Mouse (Mus musculus) ovary, postnatal 14 days (tissue): ENCODE results near the gene Btf3l4.

Experiments
- DNase-seq: peaks from one replicate; pipeline ENCODE4 v3.0.0; 2022; ENCODE audit warnings: low spot score

Gene Btf3l4

DNA sequence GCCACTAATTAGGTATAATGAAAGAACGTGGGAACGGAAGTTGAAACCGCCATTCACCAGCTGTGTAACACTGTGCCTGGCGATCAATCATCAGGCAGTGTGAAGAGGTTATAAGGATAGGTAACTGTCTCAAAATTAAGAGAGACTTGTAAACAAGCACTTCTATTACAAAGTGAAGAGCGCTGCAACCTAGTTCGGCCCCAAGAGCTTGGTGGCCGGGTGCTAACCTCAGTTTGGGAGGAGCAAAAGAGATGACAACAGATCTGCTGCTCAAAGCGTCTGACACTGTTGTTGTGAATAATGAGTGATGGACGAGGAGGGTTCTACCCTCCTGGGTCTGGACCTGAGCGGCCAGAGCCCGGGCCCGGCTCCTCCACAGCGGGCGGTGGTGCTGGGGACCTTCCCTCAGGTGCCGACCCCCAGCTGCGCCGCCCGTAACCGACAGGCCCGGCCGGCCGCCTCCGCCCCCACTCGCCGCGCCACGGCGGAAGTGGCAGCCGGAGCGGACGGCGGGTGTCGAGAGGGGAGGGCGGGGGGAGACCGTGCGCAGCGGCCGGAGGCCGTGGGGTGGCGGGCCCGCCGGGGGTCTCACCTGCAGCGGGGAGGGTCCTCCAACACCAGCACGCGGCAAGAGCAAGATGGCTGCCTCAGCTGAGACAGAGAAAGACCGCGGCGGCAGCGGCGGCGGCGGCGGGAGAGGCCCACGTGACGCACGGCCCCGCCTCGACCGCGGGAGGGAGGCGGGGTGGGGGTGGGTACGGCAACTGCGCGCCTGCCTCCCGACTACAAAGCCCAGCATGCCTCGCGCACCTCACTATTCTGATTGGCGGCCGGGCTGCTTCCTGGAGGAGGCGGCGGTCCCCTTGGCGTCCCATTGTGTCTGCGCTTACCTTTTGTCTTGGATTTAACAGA is at the start of gene Btf3l4:
Gene Btf3l4, minus strand, starts transcription at position 699 of the 912 bp plus-strand sequence.
- peak; percentile 79 for DNase-seq

DNA sequence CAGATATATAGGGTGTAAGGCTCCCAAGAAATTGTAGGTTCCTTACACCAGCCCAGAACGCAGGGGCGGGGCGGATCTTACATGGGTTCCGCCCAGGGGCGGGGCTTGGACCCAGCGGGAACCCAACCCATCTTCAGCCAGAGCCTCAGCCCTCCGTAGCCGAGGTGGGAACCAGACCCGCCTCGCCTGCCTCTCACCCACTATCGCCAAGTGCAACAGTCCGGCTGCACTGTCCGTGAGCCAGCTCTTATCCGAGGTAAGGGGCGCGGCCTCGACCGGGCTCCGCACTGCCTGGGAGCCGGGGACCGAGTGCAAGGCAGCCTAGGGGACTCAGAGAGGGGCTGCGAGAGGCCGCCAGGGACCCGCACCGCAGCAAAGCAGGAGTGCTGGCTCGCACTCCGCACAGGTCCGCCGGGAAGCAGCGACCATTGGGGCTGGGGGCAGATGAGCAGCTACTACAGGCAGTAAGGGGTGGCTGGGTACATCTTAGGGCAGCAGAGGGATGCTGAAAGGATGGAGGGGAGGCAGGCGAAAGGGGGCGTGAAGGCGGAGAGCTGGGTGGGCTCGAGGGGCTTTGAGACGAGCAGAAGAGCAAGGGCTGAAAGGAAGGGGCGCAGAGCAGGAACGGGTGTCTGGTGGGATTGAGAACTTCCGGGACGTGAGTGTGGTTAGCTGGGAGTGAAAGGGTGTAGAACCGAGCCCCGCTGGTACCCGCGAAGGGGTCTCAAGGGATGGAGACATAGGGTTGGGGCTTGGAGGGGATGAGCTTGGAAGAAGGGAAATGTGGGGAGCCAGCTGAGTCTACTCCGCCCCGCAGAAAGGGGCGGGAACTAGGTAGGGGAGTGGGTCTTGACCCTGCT is 45.8 kb upstream of the Btf3l4 start, which contains the start of gene Rab3b:
Gene Rab3b, plus strand, starts transcription at position 101 of the 860 bp plus-strand sequence.
- DNase-seq, result peak; percentile 18

DNA sequence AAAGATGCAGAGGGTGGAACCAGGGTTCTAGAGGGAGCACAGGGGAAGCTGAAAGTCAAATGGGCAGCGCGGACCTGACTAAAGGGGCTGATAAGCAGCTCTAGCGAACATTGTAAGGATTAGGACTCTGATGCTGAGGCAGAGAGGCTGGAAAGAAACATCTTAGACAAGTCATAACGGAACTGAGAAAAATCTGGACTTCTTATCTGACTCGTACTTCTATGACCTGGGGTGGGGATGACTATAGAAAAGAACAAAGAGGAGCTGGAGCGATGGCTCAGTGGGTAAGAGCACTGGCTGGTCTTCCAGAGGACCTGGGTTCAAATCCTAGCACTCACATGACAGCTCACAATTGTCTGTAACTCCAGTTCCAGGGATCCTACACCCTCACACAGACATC is 44.5 kb upstream of the Btf3l4 start:
- no peak for DNase-seq

DNA sequence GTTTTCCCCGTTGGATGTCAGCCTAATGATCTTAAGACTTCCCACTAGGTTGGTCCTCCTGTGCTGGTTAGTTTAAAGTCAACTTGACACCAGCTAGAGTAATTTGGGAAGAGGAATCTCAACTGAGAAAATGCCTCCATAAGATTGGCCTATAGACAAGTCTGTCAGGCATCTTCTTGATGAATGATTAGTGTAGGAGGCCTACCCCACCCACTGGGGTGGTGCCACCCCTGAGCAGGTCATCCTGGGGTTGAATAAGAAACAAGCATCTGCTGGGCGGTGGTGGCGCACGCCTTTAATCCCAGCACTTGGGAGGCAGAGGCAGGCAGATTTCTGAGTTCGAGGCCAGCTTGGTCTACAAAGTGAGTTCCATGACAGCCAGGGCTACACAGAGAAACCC is 40.3 kb upstream of the Btf3l4 start:
- DNase-seq, result no peak

DNA sequence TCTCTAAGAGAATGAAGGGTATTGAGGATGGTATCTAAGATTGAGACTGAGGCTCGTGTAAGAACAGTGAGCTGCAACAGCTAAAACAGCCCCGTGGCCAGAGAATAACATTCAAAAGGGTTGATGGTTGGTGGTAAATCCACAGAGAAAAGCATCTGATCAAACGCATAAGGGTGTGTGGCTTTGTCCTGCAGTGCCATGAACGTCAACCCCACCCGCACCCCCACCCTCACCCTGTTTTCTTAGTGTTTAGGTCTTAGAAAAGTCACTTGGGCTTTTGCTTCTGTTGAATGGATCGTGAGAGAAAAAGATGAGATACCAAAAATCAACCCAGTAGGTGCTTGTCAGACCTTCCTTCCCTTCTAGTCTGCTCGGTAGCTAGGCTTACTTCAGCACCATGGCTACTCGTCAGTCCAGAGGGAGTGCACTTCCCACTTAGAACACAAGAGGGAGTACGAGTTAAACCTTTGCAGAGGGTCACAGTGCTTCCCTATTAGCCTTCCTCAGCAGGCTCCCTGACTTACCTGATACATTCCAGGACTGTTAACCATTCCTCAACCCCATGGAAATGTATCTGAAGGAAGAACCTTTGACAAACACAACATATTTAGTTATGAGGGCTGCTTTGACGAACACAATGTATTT is 36.4 kb upstream of the Btf3l4 start:
- DNase-seq, result peak; percentile 88

DNA sequence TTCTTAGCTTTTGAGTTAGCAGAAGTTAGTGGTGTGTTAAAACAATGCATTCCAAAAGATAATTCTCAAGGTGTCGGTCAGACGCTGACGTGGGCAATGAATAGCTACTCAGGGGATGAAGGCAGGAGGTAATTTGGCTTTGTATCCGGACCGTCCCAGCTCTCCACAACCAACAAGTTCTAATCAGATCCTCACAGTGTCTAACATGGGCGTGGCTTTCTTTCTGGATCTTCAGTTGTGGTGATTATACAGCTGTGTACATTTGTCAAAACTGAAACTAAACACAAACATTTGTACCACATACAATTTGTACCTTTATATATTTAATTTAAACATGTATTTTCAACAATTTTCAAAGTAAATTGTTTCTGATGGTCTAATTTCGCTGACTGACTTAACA is 33.4 kb upstream of the Btf3l4 start:
- no peak for DNase-seq

DNA sequence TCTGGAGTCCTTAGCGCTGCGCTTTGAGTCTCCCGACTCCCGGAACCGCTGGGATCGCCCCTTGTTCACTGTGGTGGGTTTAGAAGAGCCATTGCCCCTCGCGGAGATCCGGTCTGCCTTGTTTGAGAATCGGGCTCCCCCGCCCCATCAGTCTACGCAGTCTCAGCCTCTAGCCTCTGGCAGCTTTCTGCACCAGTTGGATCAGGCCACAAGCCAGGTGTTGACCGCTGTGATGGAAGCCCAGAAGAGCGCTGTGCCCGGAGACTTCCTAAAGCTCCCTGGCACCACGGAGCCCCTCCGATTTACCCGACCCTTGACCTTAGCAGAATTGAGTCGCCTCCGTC is 15.1 kb upstream of the Btf3l4 start, which contains the start of gene A730015C16Rik:
Gene A730015C16Rik, minus strand, starts transcription at position 115 of the 344 bp plus-strand sequence.
- no peak for DNase-seq

DNA sequence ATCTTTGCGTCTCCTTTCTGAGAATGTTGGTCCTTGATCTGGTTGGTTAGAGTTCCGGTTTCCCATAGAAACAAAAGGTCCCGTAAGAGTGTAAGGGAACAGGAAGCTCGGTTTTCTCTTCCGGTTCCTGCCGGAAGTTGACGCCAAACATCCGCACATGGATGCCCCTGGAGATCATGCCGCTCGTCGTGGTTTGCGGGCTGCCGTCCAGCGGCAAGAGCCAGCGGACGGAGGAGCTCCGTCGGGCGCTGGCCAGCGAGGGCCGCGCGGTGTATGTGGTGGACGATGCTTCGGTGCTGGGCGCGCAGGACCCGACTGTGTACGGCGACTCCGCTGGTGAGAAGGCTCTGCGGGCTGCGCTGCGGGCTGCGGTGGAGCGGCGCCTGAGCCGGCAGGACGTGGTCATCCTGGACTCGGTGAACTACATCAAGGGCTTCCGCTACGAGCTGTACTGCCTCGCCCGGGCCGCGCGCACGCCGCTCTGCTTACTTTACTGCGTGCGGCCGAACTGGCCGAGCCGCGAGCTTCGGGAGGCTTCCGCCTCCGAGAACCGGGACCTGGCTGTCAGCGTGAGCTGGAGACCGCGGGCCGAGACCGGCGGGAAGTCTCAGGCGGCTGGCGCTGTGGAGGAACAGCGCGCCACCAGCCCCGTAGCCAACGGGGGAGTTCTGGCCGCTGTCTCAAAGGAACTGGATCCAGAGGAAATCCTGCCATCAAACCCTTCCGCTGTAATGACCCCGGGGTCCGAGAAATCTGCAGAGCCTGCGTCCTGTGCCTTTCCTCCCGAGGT is 14.5 kb upstream of the Btf3l4 start, which contains the start of gene Kti12:
Gene Kti12, plus strand, starts transcription at position 71 of the 790 bp plus-strand sequence.
- DNase-seq, result peak; percentile 67

DNA sequence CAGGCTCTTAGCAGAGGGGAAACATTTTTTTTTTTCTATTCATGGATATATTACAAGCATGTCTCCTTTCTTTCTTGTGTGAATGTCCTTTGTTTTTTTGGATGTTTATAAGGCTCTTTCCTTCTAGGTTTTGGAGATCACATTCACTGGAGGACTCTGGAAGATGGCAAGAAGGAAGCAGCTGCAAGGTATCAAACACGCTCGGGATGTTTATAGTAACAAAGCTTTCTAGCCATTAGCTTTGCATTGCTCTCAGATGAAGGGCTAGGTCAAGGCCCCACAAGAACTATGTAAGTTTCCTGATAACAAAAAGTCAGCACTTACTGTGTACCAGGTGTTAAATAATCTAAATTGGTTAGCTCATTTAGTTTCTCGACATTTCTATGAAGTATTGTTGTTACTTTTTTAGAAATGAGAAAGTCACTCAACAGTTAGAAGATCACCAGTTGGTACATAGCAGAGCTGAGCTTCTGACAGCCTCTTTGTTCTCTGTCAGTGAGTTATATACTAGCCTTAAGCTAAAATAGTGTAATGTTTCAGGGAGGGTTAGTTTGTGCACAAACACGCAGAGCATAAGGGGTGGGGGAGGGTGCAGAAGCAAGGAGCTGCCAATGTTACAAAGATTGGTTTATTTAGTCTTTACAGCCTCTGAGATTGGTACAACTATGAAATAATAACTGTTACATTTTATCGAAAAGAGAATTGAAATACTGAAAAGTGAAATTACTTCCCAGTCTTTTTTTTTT is 12.6 kb upstream of the Btf3l4 start:
- no peak for DNase-seq

DNA sequence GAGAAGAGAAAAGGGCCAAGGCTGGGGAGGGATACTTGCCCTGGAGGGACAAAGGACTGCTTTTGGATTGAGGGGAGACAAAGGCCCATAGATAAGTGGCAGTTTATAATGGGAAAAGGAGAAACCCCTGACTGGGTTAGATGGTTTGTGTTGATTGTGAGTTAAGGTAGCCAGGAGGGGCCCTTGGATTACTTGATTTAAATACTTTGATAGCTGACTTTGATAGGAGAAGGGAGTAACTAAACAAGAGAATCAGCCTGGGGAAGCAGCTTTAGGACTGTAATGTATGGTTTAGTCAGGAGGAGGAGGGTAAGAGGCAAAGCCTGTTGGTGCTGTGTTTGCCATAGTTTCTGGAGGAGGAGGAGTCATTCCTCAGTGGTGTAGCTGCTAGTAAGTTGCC is 9.9 kb upstream of the Btf3l4 start:
- no peak for DNase-seq

DNA sequence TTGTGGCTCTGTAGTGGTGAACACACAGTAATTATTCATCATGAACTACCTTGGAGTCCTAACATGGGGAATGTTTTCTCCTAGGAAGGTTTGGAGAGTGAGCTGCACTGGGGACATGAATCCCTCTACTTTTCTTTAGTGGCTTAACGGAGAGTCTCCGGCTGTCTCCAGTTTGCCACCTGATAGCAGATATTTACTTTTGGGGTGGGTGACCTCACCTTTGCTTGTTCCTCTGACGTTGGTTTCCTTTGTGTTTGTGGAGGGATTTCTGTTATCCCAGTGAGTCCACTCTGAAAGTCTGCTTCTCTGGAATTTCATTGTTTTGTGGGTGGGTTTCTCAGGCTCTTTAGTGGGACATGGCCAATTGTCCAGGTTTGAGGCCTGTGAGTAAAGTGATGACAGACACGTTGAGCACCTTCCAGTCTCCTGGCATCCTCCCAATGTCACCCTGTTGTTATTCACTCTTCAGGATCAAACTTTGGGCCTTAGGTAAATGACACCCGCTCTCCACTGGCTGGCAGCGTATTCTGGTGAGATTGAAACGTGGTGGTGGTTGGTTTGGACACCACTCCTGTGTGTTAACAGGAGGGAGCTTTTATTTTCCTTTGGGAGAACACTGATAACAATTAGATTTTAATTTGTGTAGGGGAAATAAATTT is 8.6 kb upstream of the Btf3l4 start:
- DNase-seq, result no peak

DNA sequence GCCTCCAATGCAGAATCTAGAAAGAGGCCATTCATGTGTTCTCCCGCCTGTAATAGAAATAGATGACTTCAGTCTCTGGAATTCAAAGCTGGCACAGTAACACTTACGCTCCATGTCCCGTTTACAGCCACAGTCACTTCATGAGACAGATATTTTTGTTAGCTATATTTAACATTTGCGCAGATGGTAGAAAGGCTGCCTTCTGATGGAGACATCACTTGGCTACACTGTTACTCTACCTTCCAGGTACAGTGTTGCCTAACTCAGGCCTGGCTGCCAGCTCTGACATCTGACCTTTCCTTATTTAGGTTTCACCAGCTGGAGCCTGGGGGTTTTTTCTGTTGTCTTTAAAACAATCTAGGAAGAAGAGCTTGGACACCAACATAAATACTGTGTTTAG is 4.6 kb upstream of the Btf3l4 start:
- DNase-seq, result no peak

DNA sequence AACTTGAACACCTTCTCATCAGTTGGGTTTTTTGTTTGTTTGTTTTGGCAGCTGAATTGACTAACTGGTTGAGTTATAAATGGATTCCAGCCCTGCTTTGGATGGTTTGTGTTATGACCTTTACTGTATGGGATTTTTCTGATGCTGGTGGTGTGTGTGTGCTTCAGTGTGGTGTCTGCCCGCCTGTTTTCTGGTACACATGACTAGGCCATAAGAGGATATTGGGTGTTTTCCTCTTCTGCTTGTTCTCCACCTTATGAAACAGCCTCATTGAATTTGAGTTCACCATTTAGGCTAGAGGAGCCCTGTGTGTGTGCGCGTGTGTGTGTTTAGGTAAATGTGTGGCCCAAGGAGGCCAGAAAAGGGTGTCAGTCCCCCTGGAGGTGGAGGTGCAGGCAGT is 2.1 kb upstream of the Btf3l4 start:
- no peak for DNase-seq

DNA sequence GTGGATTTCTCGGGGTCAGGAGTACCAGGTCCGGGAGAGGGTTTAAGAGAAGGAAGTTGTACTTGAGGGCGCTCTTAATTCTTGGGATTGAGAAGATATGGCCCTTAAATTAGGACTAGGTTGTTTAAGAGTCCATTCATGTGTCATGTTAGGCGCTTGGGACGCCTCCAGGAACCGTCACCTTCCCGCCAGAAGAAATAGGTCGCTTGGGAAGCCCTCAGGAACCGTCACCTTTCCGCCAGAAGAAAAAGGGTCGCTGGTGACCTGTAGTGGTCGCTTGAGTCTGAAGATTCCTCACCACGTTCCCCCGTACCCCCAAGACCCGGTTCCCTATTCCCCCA is 1.5 kb upstream of the Btf3l4 start:
- no peak for DNase-seq

DNA sequence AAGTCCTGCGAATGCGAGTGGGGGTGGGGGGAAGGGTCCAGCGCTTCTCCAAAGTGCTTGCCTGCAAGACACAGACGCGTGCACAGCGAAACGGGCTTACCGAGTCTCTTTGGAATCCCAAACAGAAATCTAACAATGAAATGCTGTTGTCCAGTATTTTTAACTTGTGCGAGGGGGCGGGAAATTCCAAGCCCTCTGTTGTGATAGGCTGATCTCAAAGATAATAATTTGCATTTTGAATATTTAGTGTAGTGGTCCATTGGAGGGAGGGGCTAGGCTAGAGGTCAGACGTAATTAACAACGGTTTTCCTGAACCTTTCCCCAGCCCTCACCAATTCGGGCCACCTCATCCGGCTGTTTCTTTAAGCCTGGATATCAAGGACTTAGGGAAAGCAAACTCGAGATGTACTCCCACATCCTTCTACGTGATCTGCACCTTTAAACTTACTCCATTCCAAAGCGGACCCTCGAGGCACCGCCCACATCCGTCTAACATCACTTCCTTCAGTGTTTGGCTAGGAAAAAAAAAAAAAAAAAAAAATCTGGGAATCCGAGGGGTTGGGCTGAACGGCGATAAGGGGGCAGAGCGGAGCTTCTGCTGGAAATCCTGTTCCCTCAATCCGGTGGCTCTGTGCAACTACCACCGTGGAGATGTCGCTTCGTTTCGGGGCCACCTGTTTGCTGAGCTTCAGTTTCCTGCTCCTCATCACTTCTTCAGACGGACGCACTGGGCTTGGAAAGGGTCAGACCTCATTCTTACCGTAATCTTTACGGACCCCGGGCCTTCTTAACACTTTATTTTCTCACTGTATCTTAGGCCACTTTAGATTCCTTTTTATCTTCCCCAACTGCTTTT is 929 bp upstream of the Btf3l4 start, which contains the start of gene Txndc12:
Gene Txndc12, plus strand, starts transcription at position 487 of the 856 bp plus-strand sequence.
- peak; percentile 52 for DNase-seq

DNA sequence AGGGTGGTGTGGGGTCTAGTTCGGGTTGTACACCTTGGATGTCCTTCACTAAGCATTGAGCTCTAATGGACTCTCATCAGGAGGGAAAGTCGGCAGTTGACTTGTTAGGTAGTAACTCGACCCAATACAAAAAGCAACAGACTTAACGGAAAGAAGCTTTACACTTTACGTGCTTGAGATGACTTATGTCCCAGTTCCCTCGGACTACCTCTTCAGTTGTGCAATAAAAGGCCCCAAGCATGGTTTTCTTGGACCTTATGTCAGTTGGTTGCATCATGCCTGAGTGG is 357 bp upstream of the Btf3l4 start:
- no peak for DNase-seq

DNA sequence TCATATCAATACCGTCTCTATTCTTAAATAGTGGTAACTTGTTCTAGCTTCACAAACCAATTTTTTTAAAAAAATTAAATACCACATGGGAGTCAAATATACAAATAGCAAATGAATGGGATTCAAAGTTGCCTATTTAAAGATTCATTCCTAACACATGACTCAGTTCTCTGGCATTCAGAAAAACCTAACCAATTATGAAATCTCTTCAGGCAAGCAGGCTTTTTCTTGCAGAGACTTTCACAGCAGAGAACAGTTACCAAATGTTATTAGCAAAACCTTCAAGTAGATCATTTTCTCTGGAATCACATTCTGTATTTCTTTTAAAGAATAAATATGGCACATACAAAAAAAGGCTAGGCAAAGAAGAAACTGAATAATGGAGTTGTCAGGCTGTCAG is 2.7 kb downstream of the Btf3l4 start:
- no peak for DNase-seq

DNA sequence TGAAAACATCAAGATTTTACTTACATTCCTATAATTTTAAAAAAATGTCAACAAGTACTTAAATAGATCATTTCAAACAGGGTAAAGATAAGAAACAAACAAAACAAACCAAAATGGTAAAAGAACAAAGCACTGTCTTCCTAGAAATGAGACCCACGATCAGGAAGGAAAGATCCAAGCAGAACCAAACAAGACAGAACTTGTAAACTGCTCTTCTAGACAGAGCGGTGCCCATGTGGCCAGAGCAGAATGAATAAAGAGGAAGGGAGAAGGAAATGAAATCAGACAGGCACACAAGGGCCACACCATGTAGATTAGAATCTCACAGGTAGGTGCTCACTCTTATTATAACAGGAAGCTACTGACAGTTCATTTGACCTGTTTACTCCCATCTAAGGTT is 6.8 kb downstream of the Btf3l4 start:
- no peak for DNase-seq

DNA sequence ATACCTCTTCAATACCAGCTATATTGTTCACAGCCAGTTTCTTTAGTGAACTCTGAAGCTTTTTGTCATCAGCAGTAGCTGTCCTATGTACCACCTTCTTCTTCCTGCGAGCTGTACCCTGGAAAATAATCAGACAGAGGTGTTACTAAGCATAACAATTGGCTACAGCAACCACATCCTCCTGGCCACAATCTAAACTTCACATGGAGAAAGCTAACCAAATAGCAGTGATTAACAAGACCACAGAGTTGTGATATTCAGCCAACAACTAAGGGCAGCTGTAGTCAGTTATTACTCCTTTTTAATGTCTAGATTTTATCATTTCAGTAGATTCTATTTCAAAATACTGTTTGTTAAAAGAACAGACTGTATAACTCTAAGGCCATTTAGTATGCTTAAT is 7.3 kb downstream of the Btf3l4 start:
- no peak for DNase-seq

DNA sequence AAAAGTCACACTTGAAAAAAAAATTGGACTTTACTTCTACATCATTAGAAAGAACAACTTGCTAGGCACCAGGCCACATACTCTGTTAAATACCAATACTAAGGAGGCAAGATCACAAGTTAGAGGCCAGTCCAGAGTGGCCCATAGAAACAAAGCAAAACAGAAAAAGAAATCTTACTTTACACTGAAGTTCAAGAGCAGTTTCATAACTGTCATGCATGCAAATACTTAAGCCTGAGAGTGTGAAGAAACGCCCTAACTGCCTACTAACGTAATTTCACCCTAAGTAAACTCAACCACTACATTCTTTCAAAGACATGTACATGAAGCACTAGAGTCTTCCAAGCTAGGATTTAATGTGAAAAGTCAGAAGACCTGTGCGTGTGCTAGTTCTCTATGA is 7.7 kb downstream of the Btf3l4 start:
- DNase-seq, result no peak
